Mouse (Mus musculus) kidney, adult 2 months (tissue): ENCODE measurements around the gene Pgm2l1.

Source experiments
- CTCF ChIP-seq: fragments of 200-500 bp; conservative IDR thresholded peaks from 2 replicates; pipeline ENCODE4 v1.5.1; 2011; ENCODE audit warnings: low read depth, mild to moderate bottlenecking, control low read depth, low read length, moderate library complexity, mixed read lengths; ENCODE audit not compliant: insufficient read depth, insufficient read length
- POLR2A ChIP-seq: fragments of 200-500 bp; IDR thresholded peaks from one replicate; pipeline ENCODE4 v1.6.1; 2011; ENCODE audit warnings: low read depth, low read length, control low read depth

- TF ChIP-seq CTCF: no peak
- no peak for TF ChIP-seq POLR2A
Observed at GRCm38 (mm10) chr7:100181176-100181575, 46.0 kb upstream of the Pgm2l1 start.
